Mouse (Mus musculus): ENCODE measurements around the gene Fbxw7. TPM values are rescaled to one million over a fixed set of nuclear protein-coding genes. Genes with fewer than 3 reads are reported as not detected.

The Fbxw7 gene
- polyA plus RNA-seq, 1 experiment from 2014 or later, result 16.8 TPM

DNA sequence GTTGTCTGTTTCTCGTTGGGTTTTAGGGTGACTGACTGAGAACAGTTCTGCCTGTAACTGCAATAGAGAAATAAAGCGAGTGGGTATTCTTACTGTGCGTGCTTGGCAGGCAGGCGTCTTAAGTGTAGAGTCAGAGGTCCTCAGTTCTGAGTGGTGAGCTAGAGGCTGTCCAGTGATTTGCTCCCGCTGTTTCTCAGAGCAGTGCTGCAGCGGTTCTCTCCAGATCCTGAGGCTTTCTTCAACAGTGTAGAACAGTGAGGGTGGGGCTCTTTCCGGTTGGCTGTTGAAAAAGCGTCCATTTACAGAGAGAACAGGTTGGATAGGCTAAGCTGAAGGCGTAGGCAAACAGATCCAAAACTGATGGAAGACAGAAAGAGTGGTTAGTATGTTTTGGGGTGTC, 60.2 kb downstream of the Fbxw7 start:
- peaks cover 9% of the 10 kb centered on the region; the same call in 1 of the 2 replicates for H3K4me1 ChIP-seq (ENCODE audit: control insufficient read depth, insufficient read depth, low read length)
- H3K36me3 ChIP-seq (ENCODE audit: control insufficient read depth, insufficient read depth, low read length), result no peaks in the 10 kb centered on the region
- H3K4me3 ChIP-seq (ENCODE audit: low read depth, low read length), result no peak overlapping the region
- H3K9ac ChIP-seq (replicated peaks; ENCODE audit: low read depth, low read length), result no peak overlapping the region
- no peaks in the 10 kb centered on the region for H3K9me3 ChIP-seq (ENCODE audit: control insufficient read depth, low read depth, low read length)
- no peak overlapping the region; the same call in 1 of the 2 replicates for H3K4me2 ChIP-seq (replicated peaks; ENCODE audit: low read depth, low read length)
- H3K27me3 ChIP-seq (ENCODE audit: control insufficient read depth, insufficient read depth, low read length), result no peaks in the 10 kb centered on the region
- peak; percentile 58; the same call in 1 of the 2 replicates for ATAC-seq (ENCODE audit: insufficient number of reproducible peaks, insufficient read depth, low FRiP score, low read depth)
- 0 out of 2 replicates have a peak overlapping the region, but pooled peaks have one; percentile 11 for H3K27ac ChIP-seq (ENCODE audit: low read length)
- WGBS, result 44% methylated on average over 9 of the region's 9 CpGs

DNA sequence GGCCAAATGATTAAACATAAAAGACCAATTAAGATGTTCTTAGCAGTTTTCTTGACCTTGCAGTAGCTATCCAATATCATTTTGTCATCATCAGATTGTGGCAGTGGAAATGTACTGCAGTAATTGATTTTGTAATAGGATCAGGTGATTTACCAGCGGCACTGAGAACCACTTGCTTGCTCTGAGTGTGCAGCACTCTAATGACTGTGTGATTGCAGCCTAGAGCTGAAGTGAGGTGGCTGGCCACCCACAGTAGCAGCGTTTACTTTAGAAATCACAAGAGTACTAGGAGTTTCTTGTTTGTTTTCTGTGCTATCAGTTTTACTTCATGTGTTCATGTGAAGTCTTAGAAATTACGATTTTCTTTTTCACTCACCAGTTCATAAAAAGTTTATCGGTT, 61.1 kb downstream of the Fbxw7 start:
- no peaks in the 10 kb centered on the region for H3K9me3 ChIP-seq (ENCODE audit: control insufficient read depth, low read depth, low read length)
- H3K4me1 ChIP-seq (ENCODE audit: control insufficient read depth, insufficient read depth, low read length), result peaks cover 9% of the 10 kb centered on the region; the same call in 1 of the 2 replicates
- no peaks in the 10 kb centered on the region for H3K36me3 ChIP-seq (ENCODE audit: control insufficient read depth, insufficient read depth, low read length)
- no peak overlapping the region for H3K9ac ChIP-seq (replicated peaks; ENCODE audit: low read depth, low read length)
- no peaks in the 10 kb centered on the region for H3K27me3 ChIP-seq (ENCODE audit: control insufficient read depth, insufficient read depth, low read length)
- H3K4me2 ChIP-seq (replicated peaks; ENCODE audit: low read depth, low read length), result no peak overlapping the region
- no peak overlapping the region for H3K27ac ChIP-seq (ENCODE audit: low read length)
- H3K4me3 ChIP-seq (ENCODE audit: low read depth, low read length), result no peak overlapping the region
- ATAC-seq (ENCODE audit: insufficient number of reproducible peaks, insufficient read depth, low FRiP score, low read depth), result no peak
- WGBS, result 54% methylated on average over 4 of the region's 4 CpGs

DNA sequence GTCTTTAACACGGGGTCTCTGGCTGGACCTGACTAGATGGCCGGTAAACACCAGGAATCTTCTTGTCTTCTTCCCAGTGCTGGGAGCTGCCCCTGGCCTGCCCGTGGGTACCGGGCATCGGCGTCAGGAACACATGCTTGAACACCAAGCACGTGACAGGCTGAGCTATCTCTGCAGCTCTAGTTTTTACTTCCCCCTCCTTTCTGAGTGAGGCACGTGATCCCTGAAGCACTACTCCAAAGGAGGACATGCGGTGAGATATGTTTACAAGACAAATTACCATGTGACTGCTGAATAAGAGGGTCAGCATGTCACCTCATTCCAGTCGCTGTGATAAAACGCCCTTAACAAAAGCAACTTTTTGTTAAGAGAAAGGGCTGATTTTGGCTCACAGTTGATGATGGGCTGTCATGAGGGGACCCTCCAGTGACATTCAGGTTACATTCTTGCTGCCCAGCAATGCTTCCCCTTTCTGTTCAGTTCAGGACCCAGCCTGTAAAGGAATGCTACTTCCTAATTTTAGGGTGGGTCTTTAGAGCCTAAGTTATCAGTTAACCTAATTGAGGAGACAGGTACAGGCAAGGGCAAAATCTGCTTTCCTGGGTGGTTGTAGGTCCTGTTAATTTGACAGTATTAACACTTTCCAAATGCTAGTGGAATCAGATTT, 68.9 kb downstream of the Fbxw7 start:
- Histone ChIP-seq H3K36me3 (ENCODE audit: control insufficient read depth, insufficient read depth, low read length) (no peaks in the 10 kb centered on the region), H3K4me1 (ENCODE audit: control insufficient read depth, insufficient read depth, low read length) (peaks cover 9% of the 10 kb centered on the region; the same call in 1 of the 2 replicates), H3K9ac (replicated peaks; ENCODE audit: low read depth, low read length) (no peak overlapping the region), H3K4me2 (replicated peaks; ENCODE audit: low read depth, low read length) (no peak overlapping the region), H3K4me3 (ENCODE audit: low read depth, low read length) (no peak overlapping the region), H3K27ac (ENCODE audit: low read length) (no peak overlapping the region), H3K27me3 (ENCODE audit: control insufficient read depth, insufficient read depth, low read length) (no peaks in the 10 kb centered on the region), H3K9me3 (ENCODE audit: control insufficient read depth, low read depth, low read length) (no peaks in the 10 kb centered on the region)
- no peak for ATAC-seq (ENCODE audit: insufficient number of reproducible peaks, insufficient read depth, low FRiP score, low read depth)
- WGBS, result 27% methylated on average over 11 of the region's 11 CpGs

DNA sequence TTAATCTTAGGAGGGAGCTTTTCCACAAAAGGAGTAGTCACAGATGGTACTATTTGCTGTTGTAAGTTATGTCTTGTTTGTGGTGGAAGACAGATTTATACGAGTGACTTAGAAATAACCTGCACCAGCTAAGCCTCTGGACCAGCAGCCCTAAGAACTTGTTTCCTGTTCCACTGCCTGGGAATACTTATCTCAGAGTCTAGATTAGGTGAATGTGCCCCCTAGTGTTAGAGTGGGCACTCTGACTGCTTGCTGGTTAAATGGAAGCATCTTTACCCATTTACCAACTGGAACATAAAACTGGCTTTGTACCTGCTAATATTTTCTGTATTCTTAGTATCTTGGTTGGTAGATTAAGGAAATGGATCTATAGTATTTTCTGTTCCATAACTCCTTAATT, 74.6 kb downstream of the Fbxw7 start:
- no peak overlapping the region for H3K27ac ChIP-seq (ENCODE audit: low read length)
- WGBS, result 38% methylated on average over 1 of the region's 1 CpGs
- H3K9me3 ChIP-seq (ENCODE audit: control insufficient read depth, low read depth, low read length), result no peaks in the 10 kb centered on the region
- H3K9ac ChIP-seq (replicated peaks; ENCODE audit: low read depth, low read length), result no peak overlapping the region
- no peak overlapping the region for H3K4me2 ChIP-seq (replicated peaks; ENCODE audit: low read depth, low read length)
- no peaks in the 10 kb centered on the region for H3K36me3 ChIP-seq (ENCODE audit: control insufficient read depth, insufficient read depth, low read length)
- no peak overlapping the region for H3K4me3 ChIP-seq (ENCODE audit: low read depth, low read length)
- H3K4me1 ChIP-seq (ENCODE audit: control insufficient read depth, insufficient read depth, low read length), result no peaks in the 10 kb centered on the region
- ATAC-seq (ENCODE audit: insufficient number of reproducible peaks, insufficient read depth, low FRiP score, low read depth), result 0 out of 2 replicates have a peak, but pooled peaks have one; percentile 46
- no peaks in the 10 kb centered on the region for H3K27me3 ChIP-seq (ENCODE audit: control insufficient read depth, insufficient read depth, low read length)

DNA sequence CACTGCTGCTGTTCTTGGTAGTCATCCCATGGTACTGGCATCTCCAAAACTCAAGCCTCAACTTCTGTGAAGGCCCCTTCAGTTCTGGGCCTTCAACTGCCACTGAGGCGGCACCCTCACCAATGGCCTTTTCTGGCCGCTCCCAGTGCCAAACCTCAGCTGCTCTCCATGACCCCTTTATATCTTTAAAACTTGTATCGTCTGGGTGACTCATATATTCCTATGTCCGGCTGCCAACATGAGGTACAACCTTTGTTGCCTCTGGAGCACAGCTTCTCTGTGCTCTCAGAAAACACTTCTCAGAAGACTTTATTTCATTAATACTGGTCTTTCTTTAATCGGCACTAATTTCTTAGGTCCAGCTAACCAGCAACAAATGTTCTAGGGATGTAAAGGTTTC, 75.9 kb downstream of the Fbxw7 start:
- no peaks in the 10 kb centered on the region for H3K9me3 ChIP-seq (ENCODE audit: control insufficient read depth, low read depth, low read length)
- no peaks in the 10 kb centered on the region for H3K36me3 ChIP-seq (ENCODE audit: control insufficient read depth, insufficient read depth, low read length)
- 94% methylated on average over 5 of the region's 5 CpGs for WGBS
- ATAC-seq (ENCODE audit: insufficient number of reproducible peaks, insufficient read depth, low FRiP score, low read depth), result no peak
- no peak overlapping the region for H3K27ac ChIP-seq (ENCODE audit: low read length)
- no peaks in the 10 kb centered on the region for H3K27me3 ChIP-seq (ENCODE audit: control insufficient read depth, insufficient read depth, low read length)
- H3K4me3 ChIP-seq (ENCODE audit: low read depth, low read length), result no peak overlapping the region
- no peaks in the 10 kb centered on the region for H3K4me1 ChIP-seq (ENCODE audit: control insufficient read depth, insufficient read depth, low read length)
- H3K4me2 ChIP-seq (replicated peaks; ENCODE audit: low read depth, low read length), result no peak overlapping the region
- H3K9ac ChIP-seq (replicated peaks; ENCODE audit: low read depth, low read length), result no peak overlapping the region

DNA sequence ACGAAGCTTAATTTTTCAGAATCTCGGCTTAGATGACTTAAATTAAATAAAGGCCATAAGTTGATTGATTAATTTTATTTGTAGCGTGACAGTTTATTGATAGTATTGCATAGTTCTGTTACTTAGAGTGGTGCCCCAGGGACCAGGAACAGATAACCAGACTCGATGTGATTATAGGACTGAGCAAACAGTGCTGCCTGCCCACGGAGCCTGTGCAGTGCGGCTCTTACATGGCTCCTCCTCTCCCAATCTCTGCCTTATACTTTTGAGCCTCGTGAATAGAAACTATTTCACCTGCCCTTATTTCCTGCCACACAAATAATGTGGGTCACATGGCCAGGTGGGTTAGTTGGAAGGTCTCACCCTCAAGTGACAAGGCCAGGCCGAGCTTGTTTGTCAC, 82.9 kb downstream of the Fbxw7 start:
- Histone ChIP-seq H3K27ac (ENCODE audit: low read length) (no peak overlapping the region), H3K36me3 (ENCODE audit: control insufficient read depth, insufficient read depth, low read length) (no peaks in the 10 kb centered on the region), H3K27me3 (ENCODE audit: control insufficient read depth, insufficient read depth, low read length) (no peaks in the 10 kb centered on the region), H3K4me3 (ENCODE audit: low read depth, low read length) (no peak overlapping the region), H3K9ac (replicated peaks; ENCODE audit: low read depth, low read length) (no peak overlapping the region), H3K4me2 (replicated peaks; ENCODE audit: low read depth, low read length) (no peak overlapping the region), H3K4me1 (ENCODE audit: control insufficient read depth, insufficient read depth, low read length) (no peaks in the 10 kb centered on the region), H3K9me3 (ENCODE audit: control insufficient read depth, low read depth, low read length) (no peaks in the 10 kb centered on the region)
- ATAC-seq (ENCODE audit: insufficient number of reproducible peaks, insufficient read depth, low FRiP score, low read depth), result peak; percentile 61; the same call in 1 of the 2 replicates
- 58% methylated on average over 8 of the region's 8 CpGs for WGBS

DNA sequence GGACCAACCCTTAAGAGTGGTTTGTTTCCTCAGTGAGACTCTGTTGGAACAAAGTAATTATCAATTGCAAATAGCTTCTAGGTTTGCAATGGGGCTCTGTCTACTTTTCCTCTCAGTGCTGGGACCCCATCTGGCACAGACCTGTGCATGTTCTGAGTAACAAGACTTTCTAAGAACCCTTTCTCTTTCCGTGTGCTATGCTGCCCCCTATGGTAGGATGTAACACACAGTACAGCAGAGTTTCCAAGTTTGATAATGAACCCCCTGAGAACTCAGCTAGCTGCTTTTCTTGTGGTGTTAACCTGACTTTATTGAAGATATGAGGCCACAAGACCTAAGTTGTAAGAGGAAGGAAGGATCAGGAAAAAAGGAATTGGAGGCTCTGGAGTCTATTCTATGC, 91.5 kb downstream of the Fbxw7 start:
- no peak for ATAC-seq (ENCODE audit: insufficient number of reproducible peaks, insufficient read depth, low FRiP score, low read depth)
- Histone ChIP-seq H3K9me3 (ENCODE audit: control insufficient read depth, low read depth, low read length) (no peaks in the 10 kb centered on the region), H3K4me1 (ENCODE audit: control insufficient read depth, insufficient read depth, low read length) (no peaks in the 10 kb centered on the region), H3K9ac (replicated peaks; ENCODE audit: low read depth, low read length) (no peak overlapping the region), H3K27me3 (ENCODE audit: control insufficient read depth, insufficient read depth, low read length) (no peaks in the 10 kb centered on the region), H3K36me3 (ENCODE audit: control insufficient read depth, insufficient read depth, low read length) (no peaks in the 10 kb centered on the region), H3K27ac (ENCODE audit: low read length) (no peak overlapping the region), H3K4me3 (ENCODE audit: low read depth, low read length) (no peak overlapping the region), H3K4me2 (replicated peaks; ENCODE audit: low read depth, low read length) (no peak overlapping the region)
- 29% methylated on average over 1 of the region's 1 CpGs for WGBS

DNA sequence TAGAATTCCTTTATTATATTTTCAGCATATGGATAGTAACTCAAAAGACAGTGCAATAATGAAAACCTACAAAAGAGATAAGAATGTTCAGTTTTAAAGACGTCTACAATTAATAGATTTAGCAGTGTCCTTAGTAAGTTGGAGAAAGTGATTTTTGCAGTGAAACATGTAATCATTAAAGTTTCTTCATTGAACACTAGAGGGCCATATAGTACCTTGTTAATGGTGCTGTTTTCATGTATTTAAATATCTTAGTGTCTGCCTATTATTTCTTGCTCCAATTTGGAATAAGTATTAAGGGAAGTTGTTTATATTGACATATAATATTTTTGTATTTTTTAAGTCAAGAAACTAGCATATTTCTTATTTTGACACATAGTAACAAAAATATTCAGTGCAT, 99.2 kb downstream of the Fbxw7 start:
- H3K36me3 ChIP-seq (ENCODE audit: control insufficient read depth, insufficient read depth, low read length), result no peaks in the 10 kb centered on the region
- H3K4me2 ChIP-seq (replicated peaks; ENCODE audit: low read depth, low read length), result no peak overlapping the region
- H3K4me1 ChIP-seq (ENCODE audit: control insufficient read depth, insufficient read depth, low read length), result 0 out of 2 replicates have a peak, but pooled peaks cover 4% of the 10 kb centered on the region
- no peaks in the 10 kb centered on the region for H3K27me3 ChIP-seq (ENCODE audit: control insufficient read depth, insufficient read depth, low read length)
- no peak for ATAC-seq (ENCODE audit: insufficient number of reproducible peaks, insufficient read depth, low FRiP score, low read depth)
- no peak overlapping the region for H3K4me3 ChIP-seq (ENCODE audit: low read depth, low read length)
- 42% methylated on average over 1 of the region's 1 CpGs for WGBS
- no peaks in the 10 kb centered on the region for H3K9me3 ChIP-seq (ENCODE audit: control insufficient read depth, low read depth, low read length)
- no peak overlapping the region for H3K27ac ChIP-seq (ENCODE audit: low read length)
- no peak overlapping the region for H3K9ac ChIP-seq (replicated peaks; ENCODE audit: low read depth, low read length)
